Mouse (Mus musculus) CH12.LX (cell line): ENCODE measurements around the gene Trim41. TPM values are rescaled to one million over a fixed set of nuclear protein-coding genes. Genes with fewer than 3 reads are reported as not detected.

Source experiments
- DNase-seq: peaks from one replicate; pipeline ENCODE4 v3.0.0-alpha.2; 2013; ENCODE audit errors: extremely low read depth
- H3K27ac ChIP-seq: 2 replicates; pipeline ENCODE4 v1.5.1; 2012; ENCODE audit warnings: low read depth, mild to moderate bottlenecking, control low read depth, moderate library complexity; ENCODE audit not compliant: insufficient read depth
- H3K27me3 ChIP-seq: replicated peaks from 2 replicates; pipeline ENCODE3; 2012; ENCODE audit warnings: inconsistent platforms
- H3K36me3 ChIP-seq, 2 experiments: replicated peaks in 1 of 2; 2 replicates each; pipeline versions ENCODE3 to v1.6.1; 2012; ENCODE audit warnings: inconsistent platforms in 1 of 2, low read length in 1 of 2, mild to moderate bottlenecking in 1 of 2, mixed read lengths in 1 of 2, moderate library complexity in 1 of 2; ENCODE audit not compliant: control insufficient read depth in 1 of 2, insufficient read depth in 1 of 2
- H3K4me1 ChIP-seq, 2 experiments: 2 replicates each; pipeline ENCODE4 v1.6.1; 2012; ENCODE audit warnings: inconsistent platforms in 1 of 2, moderate library complexity in 1 of 2; ENCODE audit not compliant: insufficient read depth in 2 of 2, control insufficient read depth in 1 of 2
- H3K4me2 ChIP-seq: 2 replicates; pipeline ENCODE4 v1.6.1; 2012; ENCODE audit warnings: low read depth, mild to moderate bottlenecking, control low read depth; ENCODE audit not compliant: poor library complexity, insufficient read depth, severe bottlenecking
- H3K4me3 ChIP-seq, 3 experiments: fragments of 150-350 bp in 1 of 3; sonication (generic) in 1 of 3; replicated peaks in 1 of 3; 2 replicates each; pipeline versions ENCODE3 to v1.5.1; 2011 to 2012; ENCODE audit warnings: low read depth in 2 of 3, low read length in 2 of 3, mild to moderate bottlenecking in 2 of 3, moderate library complexity in 2 of 3, control low read depth in 1 of 3, improper control_type of control experiment in 1 of 3, inconsistent platforms in 1 of 3, mixed read lengths in 1 of 3; ENCODE audit not compliant: poor library complexity in 1 of 3
- H3K79me2 ChIP-seq: replicated peaks from 2 replicates; pipeline ENCODE4 v1.6.1; 2012; ENCODE audit warnings: mild to moderate bottlenecking, moderate library complexity; ENCODE audit not compliant: control insufficient read depth, poor library complexity, insufficient read depth, severe bottlenecking; ENCODE audit errors: extremely low read depth
- H3K9ac ChIP-seq: 2 replicates; pipeline ENCODE4 v1.6.1; 2012; ENCODE audit warnings: low read depth, mild to moderate bottlenecking, control low read depth, moderate library complexity; ENCODE audit not compliant: insufficient read depth
- H3K9me3 ChIP-seq: replicated peaks from 2 replicates; pipeline ENCODE3; 2012; ENCODE audit warnings: low read length, inconsistent platforms, mixed read lengths
- BHLHE40 ChIP-seq: IDR thresholded peaks from 2 replicates; pipeline ENCODE4 v1.6.1; 2011; ENCODE audit warnings: mild to moderate bottlenecking, low read depth, low read length, improper control_type of control experiment
- ELF1 ChIP-seq: IDR thresholded peaks from 2 replicates; pipeline ENCODE4 v1.6.1; 2014; ENCODE audit warnings: low read depth, mild to moderate bottlenecking, inconsistent platforms, low read length, improper control_type of control experiment
- EP300 ChIP-seq: IDR thresholded peaks from 2 replicates; pipeline ENCODE4 v1.6.1; 2011; ENCODE audit warnings: low read length, improper control_type of control experiment
- IRF4 ChIP-seq: IDR thresholded peaks from 2 replicates; pipeline ENCODE4 v1.6.1; 2014; ENCODE audit warnings: low read depth, mild to moderate bottlenecking, inconsistent platforms, low read length, improper control_type of control experiment
- JUND ChIP-seq: conservative IDR thresholded peaks from 2 replicates; pipeline ENCODE4 v1.6.1; 2011; ENCODE audit warnings: low read depth, low read length, improper control_type of control experiment
- KAT2A ChIP-seq: IDR thresholded peaks from 2 replicates; pipeline ENCODE4 v1.6.1; 2012; ENCODE audit warnings: low read length, improper control_type of control experiment, inconsistent platforms; ENCODE audit not compliant: insufficient replicate concordance
- MAFK ChIP-seq: IDR thresholded peaks from 2 replicates; pipeline ENCODE4 v1.6.1; 2011; ENCODE audit warnings: low read length, improper control_type of control experiment; ENCODE audit not compliant: insufficient replicate concordance
- NELFE ChIP-seq: IDR thresholded peaks from 2 replicates; pipeline ENCODE4 v1.6.1; 2011; ENCODE audit warnings: low read depth, low read length, improper control_type of control experiment
- NRF1 ChIP-seq: IDR thresholded peaks from 2 replicates; pipeline ENCODE4 v1.6.1; 2014; ENCODE audit warnings: low read depth, mild to moderate bottlenecking, inconsistent platforms, low read length, improper control_type of control experiment, moderate library complexity
- POLR2AphosphoS2 ChIP-seq: IDR thresholded peaks from 2 replicates; pipeline ENCODE4 v1.6.1; 2011; ENCODE audit warnings: low read depth, low read length, improper control_type of control experiment
- RCOR1 ChIP-seq: conservative IDR thresholded peaks from 2 replicates; pipeline ENCODE4 v1.6.1; 2012; ENCODE audit warnings: low read depth, mild to moderate bottlenecking, inconsistent platforms, low read length, improper control_type of control experiment
- SMC3 ChIP-seq: IDR thresholded peaks from 2 replicates; pipeline ENCODE4 v1.6.1; 2011; ENCODE audit warnings: low read depth, low read length, improper control_type of control experiment
- TCF12 ChIP-seq: IDR thresholded peaks from 2 replicates; pipeline ENCODE4 v1.6.1; 2014; ENCODE audit warnings: low read depth, mild to moderate bottlenecking, inconsistent platforms, low read length, improper control_type of control experiment
- UBTF ChIP-seq: IDR thresholded peaks from 2 replicates; pipeline ENCODE4 v1.6.1; 2012; ENCODE audit warnings: low read depth, mild to moderate bottlenecking, inconsistent platforms, low read length, improper control_type of control experiment, moderate library complexity
- USF2 ChIP-seq: conservative IDR thresholded peaks from 2 replicates; pipeline ENCODE4 v1.6.1; 2011; ENCODE audit warnings: low read depth, low read length, improper control_type of control experiment
- dilution Hi-C: fragments of 300-500 bp; cut with MboI; formaldehyde crosslinking; loops from 2 replicates; pipeline ENCODE4 v1.14.3; 2020; ENCODE audit warnings: low sequenced_read_pairs; ENCODE audit not compliant: extremely low pct_unique_long_range_greater_than_20kb, extremely low pct_ligation_motif_present
- in situ Hi-C: fragments of 300-500 bp; cut with MboI; formaldehyde crosslinking; loops from 3 replicates; pipeline ENCODE4 v1.14.3; 2019; ENCODE audit warnings: low sequenced_read_pairs, low pct_ligation_motif_present, low pct_unique_long_range_greater_than_20kb, mixed read lengths
- polyA plus RNA-seq: library from polyadenylated mRNA; unstranded; fragments of >175 nt; gene quantifications from 2 replicates; pipeline ENCODE4 v1.2.1, GENCODE M21; 2012; ENCODE audit warnings: low read depth; ENCODE audit not compliant: insufficient read length
- total RNA-seq, 2 experiments: library from RNA; depleted of rRNA; stranded (reverse); fragments of 300-350 nt in 1 of 2; fragments of >200 nt in 1 of 2; gene quantifications; 2 replicates each; pipeline ENCODE4 v1.2.3; 2012 to 2014

Trim41 gene
- total and polyA plus RNA-seq, 3 experiments, result 18.8 to 51.6 (median 36.0) TPM

- no peak for TF ChIP-seq USF2
- no peak for TF ChIP-seq MAFK
- TF ChIP-seq JUND, result no peak
- TF ChIP-seq RCOR1, result no peak
- 0 out of 2 replicates have a peak, but pooled peaks have one; percentile 20 for TF ChIP-seq TCF12
- no peak for TF ChIP-seq NRF1
Observed at GRCm38 (mm10) chr11:48845244-48845815, 28.2 kb upstream of the Trim41 start (continued).

GRCm38 (mm10) chr11:48844309-48844708 is 27.2 kb upstream of the Trim41 start:
- dilution Hi-C loops (no loop called here), in situ Hi-C loops (no loop called here)
- no peaks in the 10 kb centered on the region for H3K27me3 ChIP-seq
- H3K9me3 ChIP-seq, result no peaks in the 10 kb centered on the region
- H3K4me2 ChIP-seq, result no peak overlapping the region
- no peaks in the 10 kb centered on the region for H3K79me2 ChIP-seq
- TF ChIP-seq NELFE (no peak), KAT2A (no peak), SMC3 (no peak)
- DNase-seq, result no peak
- H3K9ac ChIP-seq, result no peak overlapping the region
- peaks cover 20 to 29% of the 10 kb centered on the region in 2 experiments for H3K36me3 ChIP-seq
- H3K4me1 ChIP-seq, result peaks cover 27 to 77% of the 10 kb centered on the region in 2 experiments
- H3K4me3 ChIP-seq, result no peak overlapping the region
- no peak overlapping the region for H3K27ac ChIP-seq

GRCm38 (mm10) chr11:48843202-48843601 is 26.0 kb upstream of the Trim41 start:
- H3K4me3 ChIP-seq, result no peak overlapping the region
- peaks cover 13 to 21% of the 10 kb centered on the region in 2 experiments for H3K36me3 ChIP-seq
- H3K27me3 ChIP-seq, result no peaks in the 10 kb centered on the region
- peak; percentile 47 for DNase-seq
- TF ChIP-seq NRF1 (no peak), USF2 (no peak), UBTF (no peak), POLR2AphosphoS2 (no peak), ELF1 (no peak), EP300 (peak; percentile 47; the same call in 1 of the 2 replicates), IRF4 (peak; percentile 53; the same call in 1 of the 2 replicates), BHLHE40 (no peak)
- H3K27ac ChIP-seq, result no peak overlapping the region
- H3K79me2 ChIP-seq, result no peaks in the 10 kb centered on the region
- in situ Hi-C loops, result no loop called here
- H3K4me1 ChIP-seq, result peaks cover 28 to 86% of the 10 kb centered on the region in 2 experiments
- no peaks in the 10 kb centered on the region for H3K9me3 ChIP-seq
- no peak overlapping the region for H3K4me2 ChIP-seq
- H3K9ac ChIP-seq, result no peak overlapping the region
- dilution Hi-C loops, result no loop called here
